Mouse (Mus musculus): Measurements from ENCODE around the gene Gm21887.
"Not testable (repeated sequence)": the region's sequence is repeated elsewhere in the genome, so short reads cannot be mapped to it uniquely, and the experiment has no call there.

DNA sequence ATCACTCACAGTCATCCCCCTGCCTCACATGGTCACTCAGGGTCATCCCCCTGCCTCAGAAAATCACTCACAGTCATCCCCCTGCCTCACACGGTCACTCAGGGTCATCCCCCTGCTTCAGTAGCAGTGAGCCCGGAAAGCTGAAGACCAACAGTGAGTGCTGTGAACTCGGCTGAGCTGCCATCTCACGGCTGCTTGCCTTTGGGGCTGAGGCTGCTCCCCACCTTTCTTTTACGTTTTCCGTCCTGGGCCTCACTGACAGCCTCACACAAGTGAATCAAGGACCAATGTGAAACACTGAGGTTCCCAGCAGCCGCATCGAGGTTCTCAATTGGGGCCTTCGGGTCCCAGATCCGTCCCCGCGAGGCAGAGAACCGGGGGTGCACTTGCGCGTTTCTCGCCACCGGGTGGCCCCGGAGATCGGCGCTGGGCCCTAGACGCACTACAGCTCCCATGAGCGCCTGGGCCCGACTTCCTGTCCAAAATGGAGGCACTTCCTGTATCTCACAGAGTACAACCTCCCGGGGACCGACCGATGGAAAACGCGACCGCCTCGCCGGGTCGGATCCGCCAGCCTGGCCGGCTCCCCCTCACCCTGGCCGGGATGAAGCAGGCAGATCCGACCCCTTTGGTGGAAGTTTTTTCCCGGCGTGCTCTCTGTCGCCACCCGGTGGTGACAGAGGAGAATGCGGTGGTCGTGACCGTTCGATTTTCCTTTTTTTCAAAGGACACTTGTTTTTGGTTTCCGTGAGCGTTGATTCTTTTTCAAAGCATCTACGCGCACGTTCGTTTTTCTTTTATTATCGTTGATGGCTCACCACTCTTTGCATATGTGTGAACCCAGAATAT lies 22.7 kb upstream of the Gm21887 start:
- TF ChIP-seq POLR2A (IDR thresholded peaks at IDR 0.05; ENCODE audit: insufficient read length, low read depth); MAX (IDR thresholded peaks at IDR 0.05; ENCODE audit: low read depth); MYOG (IDR thresholded peaks at IDR 0.05; ENCODE audit: control insufficient read depth in 1 of 3, insufficient read depth in 1 of 3, insufficient read length in 2 of 3, low read depth in 2 of 3); E2F4 (IDR thresholded peaks at IDR 0.05; ENCODE audit: insufficient read depth); CEBPB (IDR thresholded peaks at IDR 0.05; ENCODE audit: insufficient read depth, poor library complexity, severe bottlenecking); TCF3 (IDR thresholded peaks at IDR 0.05; ENCODE audit: insufficient read length, low read depth); MYOD1 (IDR thresholded peaks at IDR 0.05; ENCODE audit: control insufficient read depth in 1 of 3, insufficient read length in 2 of 3, low read depth in 2 of 3); POLR2AphosphoS2 (IDR thresholded peaks at IDR 0.05; ENCODE audit: insufficient read length, low read depth); TCF12 (IDR thresholded peaks at IDR 0.05; ENCODE audit: insufficient read depth, poor library complexity, severe bottlenecking): not testable (repeated sequence)

All from myocyte (in vitro differentiated cells).